In genomic region chr6:55294549-55295131, GRCm38 (mm10) we compare ENCODE assay signal across 8 mouse cellular contexts. TPM values are rescaled to one million over a fixed set of nuclear protein-coding genes. Genes with fewer than 3 reads are reported as not detected.
DNase-seq lines count a peak whose midpoint lies in the region; ATAC-seq and TF ChIP-seq lines count a peak whose summit lies in the region.

No protein-coding gene starts in this region.

- H3K4me1 ChIP-seq in kidney, postnatal 0 days (replicated peaks; ENCODE audit: insufficient read depth, low read length), result 0 out of 2 replicates have a peak, but pooled peaks cover 5% of the 10 kb centered on the region

- H3K36me3 ChIP-seq in kidney, postnatal 0 days (ENCODE audit: insufficient read depth, low read length), result no peaks in the 10 kb centered on the region

- intact Hi-C loops in left cerebral cortex, postnatal 25 days (cut with DNase I), result no loop called here

- peak; percentile 45 for DNase-seq in urinary bladder, postnatal 14 days (ENCODE audit: low spot score)
- DNase-seq in urinary bladder, postnatal 25 days (ENCODE audit: low spot score), result no peak
- DNase-seq in gastrocnemius, postnatal 10 days, result peak; percentile 32
- DNase-seq in kidney, postnatal 0 days (ENCODE audit: low spot score), result peak; percentile 81
- peak; percentile 43 for DNase-seq in neural tube, embryonic 10.5 days (ENCODE audit: extremely low spot score, low spot score)
- no peak for DNase-seq in frontal cortex, postnatal 25 days (ENCODE audit: low spot score in 2 of 2)
- DNase-seq in layer of hippocampus, adult 18-20 months (ENCODE audit: low spot score in 2 of 2), result no peak
- no peak for DNase-seq in left cerebral cortex, postnatal 25 days (ENCODE audit: low spot score in 2 of 2)

- no peak overlapping the region for H3K9ac ChIP-seq in kidney, postnatal 0 days (ENCODE audit: low read depth, low read length)

- H3K27ac ChIP-seq in kidney, postnatal 0 days, result 0 out of 2 replicates have a peak overlapping the region, but pooled peaks have one; percentile 19

- no peak overlapping the region for H3K4me2 ChIP-seq in kidney, postnatal 0 days (ENCODE audit: low read length)

- 13% methylated on average over 19 of the region's 19 CpGs for WGBS in kidney, postnatal 0 days

- no peaks in the 10 kb centered on the region for H3K9me3 ChIP-seq in kidney, postnatal 0 days (replicated peaks; ENCODE audit: low read length)

- no peaks in the 10 kb centered on the region for H3K27me3 ChIP-seq in kidney, postnatal 0 days (ENCODE audit: insufficient read depth, low read length)

- peak; percentile 70 for ATAC-seq in kidney, postnatal 0 days (replicated peaks; ENCODE audit: low FRiP score, low read depth)

- no peak overlapping the region for H3K4me3 ChIP-seq in kidney, postnatal 0 days (replicated peaks; ENCODE audit: low read depth, low read length)

- TF ChIP-seq CTCF in kidney, postnatal 0 days (IDR thresholded peaks at IDR 0.05; ENCODE audit: low read depth), result no peak

RNA-seq across cellular contexts. Expression of gene Aqp1, which starts 41.6 kb away (rescaled TPM):
- 100 to 1,000 TPM; 127 to 167 TPM for total RNA-seq in gastrocnemius, postnatal 10 days (2021)
- 140 and 148 TPM in 2 replicates for polyA plus RNA-seq in kidney, postnatal 0 days (2015; fragmentation: Nextera tagmentation; extraction: Ambion mirVana)
- total RNA-seq in layer of hippocampus, adult 18-20 months (2021), result 1 to 10 TPM in 1 of 2 experiments, under 1 TPM in 1; 0.43 to 1.2 TPM
- total RNA-seq in left cerebral cortex, postnatal 25 days (2021), result 1 to 10 TPM; 1.3 to 2.5 TPM

Comparison
In these comparisons a context has a peak if more than half of its experiments do, and no peak if none do; other contexts are left out.
1. DNase-seq: peak in urinary bladder, postnatal 14 days (single experiment), gastrocnemius, postnatal 10 days (single experiment), kidney, postnatal 0 days (single experiment) and neural tube, embryonic 10.5 days (single experiment); none in urinary bladder, postnatal 25 days (single experiment), frontal cortex, postnatal 25 days (0 of 2), layer of hippocampus, adult 18-20 months (0 of 2) and left cerebral cortex, postnatal 25 days (0 of 2).
2. RNA of gene Aqp1, which starts 41.6 kb away (total RNA-seq): 127 to 167 TPM in gastrocnemius, postnatal 10 days; 1.3 to 2.5 TPM in left cerebral cortex, postnatal 25 days and 0.43 to 1.2 TPM in layer of hippocampus, adult 18-20 months; every median in the first group is over 10 times any median in the second.